In genomic region chr9:119945173-119945900, GRCm38 (mm10) we compare ENCODE assay signal across 9 mouse cellular contexts. TPM values are rescaled to one million over a fixed set of nuclear protein-coding genes. Genes with fewer than 3 reads are reported as not detected.
A peak's percentile ranks its signal among the peaks of the same experiment; 100 is the strongest.
DNase-seq lines count a peak whose midpoint lies in the region; ATAC-seq and TF ChIP-seq lines count a peak whose summit lies in the region.
"Had no signal": no experiment of that assay in that cellular context is flagged by ENCODE, and none has a peak within 500 bp of the region (broad histone marks: within the 10 kb centered on the region; RNA-seq: fewer than 3 reads in every experiment).

No protein-coding gene starts in this region.

- no peak overlapping the region for H3K4me3 ChIP-seq in lung, embryonic 14.5 days (ENCODE audit: low read depth, low read length)
- no peak overlapping the region for H3K4me3 ChIP-seq in liver, embryonic 14.5 days (ENCODE audit: insufficient read depth in 1 of 2, low read depth in 2 of 2, low read length in 2 of 2)
- H3K4me3 ChIP-seq: midbrain, embryonic 12.5 days had no signal

- peak; percentile 76 for DNase-seq in CD4-positive, CD25-positive, alpha-beta regulatory T cell, adult 2 months (ENCODE audit: low read depth, low spot score)
- no peak for DNase-seq in lung, embryonic 14.5 days
- no peak for DNase-seq in lung, adult 18-20 months
- DNase-seq in liver, embryonic 14.5 days (ENCODE audit: low read depth in 3 of 3, low spot score in 3 of 3) = peak in 2 of 3 experiments; percentile 11 to 16
- DNase-seq in thymus, postnatal 10 days (ENCODE audit: low spot score in 2 of 2) = peak; percentile 32 to 75
- DNase-seq in urinary bladder, postnatal 25 days (ENCODE audit: low spot score) = no peak
- DNase-seq in gastrocnemius, adult 8-10 months (ENCODE audit: low spot score in 2 of 2) = no peak

- H3K27ac ChIP-seq in lung, embryonic 14.5 days (ENCODE audit: low read depth) = no peak overlapping the region
- H3K27ac ChIP-seq in liver, embryonic 14.5 days = no peak overlapping the region
- H3K27ac ChIP-seq: midbrain, embryonic 12.5 days had no signal

- TF ChIP-seq EP300 in liver, embryonic 14.5 days (IDR thresholded peaks at IDR 0.05; ENCODE audit: low read depth) = no peak

- H3K36me3 ChIP-seq in lung, embryonic 14.5 days (ENCODE audit: insufficient read depth) = no peaks in the 10 kb centered on the region
- H3K36me3 ChIP-seq in liver, embryonic 14.5 days (replicated peaks; ENCODE audit: control insufficient read depth, insufficient read depth, low read depth) = no peaks in the 10 kb centered on the region
- H3K36me3 ChIP-seq: midbrain, embryonic 12.5 days had no signal

- no peak for ATAC-seq in CD4-positive, CD25-positive, alpha-beta regulatory T cell, adult 4 months
- no peak for ATAC-seq in lung, embryonic 14.5 days (ENCODE audit: insufficient read depth)
- ATAC-seq in liver, embryonic 14.5 days (ENCODE audit: insufficient read depth) = no peak

- WGBS in lung, embryonic 14.5 days = 73% methylated on average over 12 of the region's 12 CpGs
- WGBS in liver, embryonic 14.5 days (ENCODE audit: insufficient replicate concordance) = 66% methylated on average over 12 of the region's 12 CpGs

- no peaks in the 10 kb centered on the region for H3K27me3 ChIP-seq in lung, embryonic 14.5 days (ENCODE audit: insufficient read depth, low read length)
- H3K27me3 ChIP-seq in liver, embryonic 14.5 days (ENCODE audit: control insufficient read depth, insufficient read depth, low read length) = no peaks in the 10 kb centered on the region
- H3K27me3 ChIP-seq: midbrain, embryonic 12.5 days had no signal

- no peak overlapping the region for H3K4me2 ChIP-seq in lung, embryonic 14.5 days
- no peak overlapping the region for H3K4me2 ChIP-seq in liver, embryonic 14.5 days (ENCODE audit: low read depth)
- H3K4me2 ChIP-seq: midbrain, embryonic 12.5 days had no signal

- no peak overlapping the region for H3K9ac ChIP-seq in lung, embryonic 14.5 days
- no peak overlapping the region for H3K9ac ChIP-seq in liver, embryonic 14.5 days (replicated peaks)
- H3K9ac ChIP-seq: midbrain, embryonic 12.5 days had no signal

- peak; percentile 64 for TF ChIP-seq CTCF in lung, embryonic 14.5 days (IDR thresholded peaks at IDR 0.05; ENCODE audit: low read depth)
- peak; percentile 89 for TF ChIP-seq CTCF in liver, embryonic 14.5 days (IDR thresholded peaks at IDR 0.05; ENCODE audit: low read depth)

- H3K4me1 ChIP-seq in lung, embryonic 14.5 days (ENCODE audit: insufficient read depth) = no peaks in the 10 kb centered on the region
- H3K4me1 ChIP-seq in liver, embryonic 14.5 days (replicated peaks; ENCODE audit: control insufficient read depth in 2 of 2, insufficient read depth in 2 of 2, low read length in 1 of 2) = no peaks in the 10 kb centered on the region
- H3K4me1 ChIP-seq: midbrain, embryonic 12.5 days had no signal

- H3K9me3 ChIP-seq in lung, embryonic 14.5 days (ENCODE audit: low read depth, low read length) = no peaks in the 10 kb centered on the region
- H3K9me3 ChIP-seq in liver, embryonic 14.5 days (ENCODE audit: control insufficient read depth, low read length) = no peaks in the 10 kb centered on the region
- H3K9me3 ChIP-seq: midbrain, embryonic 12.5 days had no signal

RNA-seq across cellular contexts. Expression of gene Ttc21a, which starts 7.9 kb away (rescaled TPM):
- under 1 TPM in 1 of 2 experiments, not detected in 1; 0.15 TPM for polyA plus RNA-seq in CD4-positive, CD25-positive, alpha-beta regulatory T cell, adult 4 months (2017; shearing (Covaris generic))
- polyA plus RNA-seq in lung, embryonic 14.5 days (2014; fragmentation: Nextera tagmentation; extraction: Ambion mirVana) = 0.16 and 0.28 TPM in 2 replicates
- 0.22 and 0.28 TPM in 2 replicates for polyA plus RNA-seq in liver, embryonic 14.5 days (2012; rRNA removed)
- 0.11 and 0.25 TPM in 2 replicates for polyA plus RNA-seq in liver, embryonic 14.5 days (2014; fragmentation: Nextera tagmentation; extraction: Ambion mirVana)
- not detected for total RNA-seq in gastrocnemius, adult 8-10 months (2022)

RNA-seq across cellular contexts. Expression of gene Gorasp1, which starts 8.0 kb away (rescaled TPM):
- polyA plus RNA-seq in CD4-positive, CD25-positive, alpha-beta regulatory T cell, adult 4 months (2017; shearing (Covaris generic)) = 1 to 10 TPM; 3.6 to 7.5 TPM
- 30.0 and 30.8 TPM in 2 replicates for polyA plus RNA-seq in lung, embryonic 14.5 days (2014; fragmentation: Nextera tagmentation; extraction: Ambion mirVana)
- 6.1 and 6.3 TPM in 2 replicates for polyA plus RNA-seq in liver, embryonic 14.5 days (2012; rRNA removed)
- polyA plus RNA-seq in liver, embryonic 14.5 days (2014; fragmentation: Nextera tagmentation; extraction: Ambion mirVana) = 9.1 and 9.4 TPM in 2 replicates
- total RNA-seq in gastrocnemius, adult 8-10 months (2022) = 10 to 100 TPM; 21.7 to 25.8 (median 24.7) TPM

RNA-seq across cellular contexts. Expression of gene Csrnp1, which starts 39.1 kb away (rescaled TPM):
- polyA plus RNA-seq in CD4-positive, CD25-positive, alpha-beta regulatory T cell, adult 4 months (2017; shearing (Covaris generic)) = 10 to 100 TPM; 22.7 to 89.4 TPM
- 2.2 and 2.7 TPM in 2 replicates for polyA plus RNA-seq in lung, embryonic 14.5 days (2014; fragmentation: Nextera tagmentation; extraction: Ambion mirVana)
- 2.1 and 2.2 TPM in 2 replicates for polyA plus RNA-seq in liver, embryonic 14.5 days (2012; rRNA removed)
- polyA plus RNA-seq in liver, embryonic 14.5 days (2014; fragmentation: Nextera tagmentation; extraction: Ambion mirVana) = 0.38 and 0.44 TPM in 2 replicates
- 10 to 100 TPM in 1 of 4 experiments, 1 to 10 TPM in 3; 3.6 to 10.2 (median 5.9) TPM for total RNA-seq in gastrocnemius, adult 8-10 months (2022)

RNA-seq across cellular contexts. Expression of gene Wdr48, which starts 50.7 kb away (rescaled TPM):
- polyA plus RNA-seq in CD4-positive, CD25-positive, alpha-beta regulatory T cell, adult 4 months (2017; shearing (Covaris generic)) = 10 to 100 TPM; 38.6 to 46.9 TPM
- 50.9 and 51.1 TPM in 2 replicates for polyA plus RNA-seq in lung, embryonic 14.5 days (2014; fragmentation: Nextera tagmentation; extraction: Ambion mirVana)
- 11.0 and 16.1 TPM in 2 replicates for polyA plus RNA-seq in liver, embryonic 14.5 days (2012; rRNA removed)
- 20.6 and 25.6 TPM in 2 replicates for polyA plus RNA-seq in liver, embryonic 14.5 days (2014; fragmentation: Nextera tagmentation; extraction: Ambion mirVana)
- 10 to 100 TPM in 2 of 4 experiments, 1 to 10 TPM in 2; 9.1 to 10.6 (median 9.8) TPM for total RNA-seq in gastrocnemius, adult 8-10 months (2022)

Comparison
In these comparisons a context has a peak if more than half of its experiments do, and no peak if none do; other contexts are left out.
1. DNase-seq: peak in CD4-positive, CD25-positive, alpha-beta regulatory T cell, adult 2 months (single experiment), liver, embryonic 14.5 days (2 of 3) and thymus, postnatal 10 days (2 of 2); none in lung, embryonic 14.5 days (single experiment), lung, adult 18-20 months (0 of 2), urinary bladder, postnatal 25 days (single experiment) and gastrocnemius, adult 8-10 months (0 of 2).